Mouse (Mus musculus): ENCODE data around the gene Gm1330. TPM values are rescaled to one million over a fixed set of nuclear protein-coding genes. Genes with fewer than 3 reads are reported as not detected.
"Not testable (repeated sequence)": the region's sequence is repeated elsewhere in the genome, so short reads cannot be mapped to it uniquely, and the experiment has no call there.

Gm1330 gene
- not detected in 2 replicates for total RNA-seq (2012; rRNA removed)
- not detected for polyA plus RNA-seq (2012; ENCODE audit: insufficient read depth in 1 of 2, insufficient read length in 2 of 2, low read depth in 1 of 2, low replicate concordance in 2 of 2, missing spikeins in 1 of 2)

DNA sequence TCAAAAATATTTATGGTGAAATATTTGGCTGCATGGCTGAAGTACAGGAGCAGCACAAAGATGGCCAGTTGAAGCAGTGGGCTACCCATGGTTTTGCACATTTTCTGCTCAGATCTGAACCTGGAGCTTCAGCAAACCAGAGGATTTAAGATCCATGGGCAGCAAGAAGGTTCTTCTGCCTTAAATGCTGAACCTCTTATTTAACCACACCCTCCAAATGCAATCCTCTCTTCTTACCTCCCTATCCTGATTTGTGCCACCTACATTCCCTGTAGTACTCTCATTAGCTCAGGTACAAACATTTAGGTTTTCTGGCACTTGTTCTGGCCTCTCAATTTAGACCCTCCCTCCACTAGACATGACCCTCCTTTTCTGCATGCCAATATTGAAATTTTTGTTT is at the start of gene Gm1330:
Gene Gm1330, minus strand, starts transcription at position 101 of the 400 bp plus-strand sequence.
- Histone ChIP-seq H3K27me3 (ENCODE audit: control insufficient read depth in 1 of 2, insufficient read depth in 2 of 2, low read length in 2 of 2) (no peaks in the 10 kb centered on the region), H3K9me3 (replicated peaks; ENCODE audit: insufficient read depth, low read length) (no peaks in the 10 kb centered on the region), H3K36me3 (ENCODE audit: control insufficient read depth in 1 of 2, insufficient read depth in 2 of 2, low read length in 2 of 2) (no peaks in the 10 kb centered on the region), H3K4me3 (ENCODE audit: control insufficient read depth in 1 of 2, insufficient read depth in 1 of 2, low read depth in 2 of 2, low read length in 2 of 2) (no peak within 1 kb of the TSS), H3K79me2 (ENCODE audit: control insufficient read depth, insufficient read depth, low read length, poor library complexity) (no peaks in the 10 kb centered on the region), H3K27ac (ENCODE audit: control insufficient read depth, low read depth, low read length) (no peak within 1 kb of the TSS), H3K4me1 (ENCODE audit: control insufficient read depth in 1 of 2, insufficient read depth in 2 of 2, low read length in 2 of 2) (no peaks in the 10 kb centered on the region), H3K9ac (ENCODE audit: control insufficient read depth, low read depth, low read length, poor library complexity, severe bottlenecking) (no peak within 1 kb of the TSS)
- TF ChIP-seq EP300 (IDR thresholded peaks at IDR 0.05; ENCODE audit: low read depth in 1 of 2, low read length in 2 of 2) (no peak), TAL1 (IDR thresholded peaks at IDR 0.05; ENCODE audit: low read length) (no peak), MAX (IDR thresholded peaks at IDR 0.05; ENCODE audit: low read length) (no peak), CHD2 (IDR thresholded peaks at IDR 0.05; ENCODE audit: low read length) (no peak), NELFE (IDR thresholded peaks at IDR 0.05; ENCODE audit: low read depth, low read length) (no peak), POLR2AphosphoS2 (IDR thresholded peaks at IDR 0.05; ENCODE audit: low read length) (no peak), MEF2A (IDR thresholded peaks at IDR 0.05; ENCODE audit: extremely low read depth, insufficient replicate concordance, low read depth, low read length, poor library complexity, severe bottlenecking) (no peak), RAD21 (IDR thresholded peaks at IDR 0.05; ENCODE audit: low read depth, low read length) (no peak), CHD1 (IDR thresholded peaks at IDR 0.05; ENCODE audit: low read depth, low read length) (no peak), MYC (IDR thresholded peaks at IDR 0.05; ENCODE audit: low read depth, low read length) (no peak), MXI1 (IDR thresholded peaks at IDR 0.05; ENCODE audit: low read depth, low read length) (no peak), ZNF384 (IDR thresholded peaks at IDR 0.05; ENCODE audit: low read depth, low read length) (no peak), GATA1 (IDR thresholded peaks at IDR 0.05; ENCODE audit: low read depth, low read length) (no peak)
- no peak for DNase-seq (ENCODE audit: low read depth, low spot score)

DNA sequence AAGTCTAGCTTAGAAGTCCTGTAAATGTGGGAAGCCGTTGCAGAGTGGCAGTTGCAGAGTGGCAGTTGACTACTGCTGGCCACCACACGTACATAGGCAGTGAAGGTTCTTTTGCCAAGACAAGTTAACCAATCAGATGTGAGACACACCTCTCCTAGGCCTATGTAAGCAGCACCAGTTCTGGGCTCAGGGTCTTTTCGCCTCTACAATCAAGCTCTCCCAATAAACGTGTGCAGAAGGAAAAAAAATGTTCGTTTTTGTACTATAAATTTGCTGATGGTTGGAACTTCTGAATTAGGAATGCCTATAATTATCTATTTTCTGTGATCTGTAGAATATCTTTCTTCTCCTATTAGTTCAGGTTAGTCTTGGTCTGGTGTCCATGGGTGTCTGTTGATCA is 14.1 kb upstream of the Gm1330 start, which contains the start of gene Gm10750:
Gene Gm10750, minus strand, starts transcription at position 101 of the 400 bp plus-strand sequence.
- DNase-seq (ENCODE audit: low read depth, low spot score); H3K9ac ChIP-seq (ENCODE audit: control insufficient read depth, low read depth, low read length, poor library complexity, severe bottlenecking); H3K27ac ChIP-seq (ENCODE audit: control insufficient read depth, low read depth, low read length); H3K9me3 ChIP-seq (replicated peaks; ENCODE audit: insufficient read depth, low read length); H3K36me3 ChIP-seq (ENCODE audit: control insufficient read depth in 1 of 2, insufficient read depth in 2 of 2, low read length in 2 of 2); H3K27me3 ChIP-seq (ENCODE audit: control insufficient read depth in 1 of 2, insufficient read depth in 2 of 2, low read length in 2 of 2); H3K4me1 ChIP-seq (ENCODE audit: control insufficient read depth in 1 of 2, insufficient read depth in 2 of 2, low read length in 2 of 2); H3K79me2 ChIP-seq (ENCODE audit: control insufficient read depth, insufficient read depth, low read length, poor library complexity); H3K4me3 ChIP-seq (ENCODE audit: control insufficient read depth in 1 of 2, insufficient read depth in 1 of 2, low read depth in 2 of 2, low read length in 2 of 2): not testable (repeated sequence)

- Histone ChIP-seq H3K4me3 (ENCODE audit: control insufficient read depth in 1 of 2, insufficient read depth in 1 of 2, low read depth in 2 of 2, low read length in 2 of 2) (no peak overlapping the region), H3K27me3 (ENCODE audit: control insufficient read depth in 1 of 2, insufficient read depth in 2 of 2, low read length in 2 of 2) (no peaks in the 10 kb centered on the region), H3K27ac (ENCODE audit: control insufficient read depth, low read depth, low read length) (no peak overlapping the region), H3K9ac (ENCODE audit: control insufficient read depth, low read depth, low read length, poor library complexity, severe bottlenecking) (no peak overlapping the region), H3K9me3 (replicated peaks; ENCODE audit: insufficient read depth, low read length) (no peaks in the 10 kb centered on the region), H3K36me3 (ENCODE audit: control insufficient read depth in 1 of 2, insufficient read depth in 2 of 2, low read length in 2 of 2) (no peaks in the 10 kb centered on the region), H3K4me1 (ENCODE audit: control insufficient read depth in 1 of 2, insufficient read depth in 2 of 2, low read length in 2 of 2) (no peaks in the 10 kb centered on the region), H3K79me2 (ENCODE audit: control insufficient read depth, insufficient read depth, low read length, poor library complexity) (no peaks in the 10 kb centered on the region)
- no peak for TF ChIP-seq MAX (IDR thresholded peaks at IDR 0.05; ENCODE audit: low read length)
- no peak for TF ChIP-seq JUND (IDR thresholded peaks at IDR 0.05; ENCODE audit: low read depth, low read length)
- TF ChIP-seq POLR2AphosphoS2 (IDR thresholded peaks at IDR 0.05; ENCODE audit: low read length), result no peak
- no peak for TF ChIP-seq ZC3H11A (IDR thresholded peaks at IDR 0.05; ENCODE audit: low read depth, low read length)
- no peak for TF ChIP-seq ETS1 (IDR thresholded peaks at IDR 0.05; ENCODE audit: low read depth, low read length)
- TF ChIP-seq SIN3A (IDR thresholded peaks at IDR 0.05; ENCODE audit: low read length), result no peak
- TF ChIP-seq CTCF (IDR thresholded peaks at IDR 0.05 in 2 of 3, conservative IDR thresholded peaks at IDR 0.05 in 1 of 3; ENCODE audit: control insufficient read depth in 1 of 3, insufficient read depth in 1 of 3, low read depth in 2 of 3, low read length in 3 of 3, poor library complexity in 1 of 3, severe bottlenecking in 1 of 3), result no peak
- no peak for TF ChIP-seq MAFK (IDR thresholded peaks at IDR 0.05; ENCODE audit: borderline replicate concordance, low read depth, low read length)
- no peak for TF ChIP-seq MYB (IDR thresholded peaks at IDR 0.05; ENCODE audit: low read depth, low read length)
- DNase-seq (ENCODE audit: low read depth, low spot score), result no peak
These were observed 1.8 kb upstream of the Gm1330 start for GRCm38 (mm10) chr2:149004826-149005225.

Data from MEL (cell line).